Mouse (Mus musculus) myocyte (in vitro differentiated cells): ENCODE measurements around the gene Sec24c. TPM values are rescaled to one million over a fixed set of nuclear protein-coding genes. Genes with fewer than 3 reads are reported as not detected.

Source experiments
- H3K27me3 ChIP-seq: one replicate; pipeline ENCODE4 v1.6.1; 2011; ENCODE audit not compliant: control insufficient read depth, insufficient read depth, insufficient read length
- H3K36me3 ChIP-seq: one replicate; pipeline ENCODE4 v1.6.1; 2011; ENCODE audit not compliant: control insufficient read depth, insufficient read depth
- H3K4me2 ChIP-seq: one replicate; pipeline ENCODE4 v1.6.1; 2011; ENCODE audit warnings: low read depth, control low read depth
- H3K4me3 ChIP-seq: one replicate; pipeline ENCODE4 v1.5.1; 2011; ENCODE audit warnings: mild to moderate bottlenecking, control low read depth, moderate library complexity
- H3K79me2 ChIP-seq: one replicate; pipeline ENCODE4 v1.6.1; 2011; ENCODE audit not compliant: control insufficient read depth, insufficient read depth
- H3ac ChIP-seq: one replicate; pipeline ENCODE4 v1.6.1; 2011; ENCODE audit not compliant: control insufficient read depth, insufficient read length
- CEBPB ChIP-seq: IDR thresholded peaks from 2 replicates; pipeline ENCODE4 v1.6.1; 2011; ENCODE audit warnings: mild to moderate bottlenecking, moderate library complexity; ENCODE audit not compliant: poor library complexity, insufficient read depth, severe bottlenecking
- E2F4 ChIP-seq: IDR thresholded peaks from one replicate; pipeline ENCODE4 v1.6.1; 2011; ENCODE audit warnings: mild to moderate bottlenecking, control low read depth, moderate library complexity; ENCODE audit not compliant: insufficient read depth
- MAX ChIP-seq: IDR thresholded peaks from one replicate; pipeline ENCODE4 v1.6.1; 2011; ENCODE audit warnings: low read depth, mild to moderate bottlenecking, control low read depth
- MYOD1 ChIP-seq, 3 experiments: IDR thresholded peaks; one replicate each; pipeline ENCODE4 v1.6.1; 2011; ENCODE audit warnings: control low read depth in 2 of 3, low read depth in 2 of 3, mild to moderate bottlenecking in 2 of 3, moderate library complexity in 1 of 3; ENCODE audit not compliant: insufficient read length in 2 of 3, control insufficient read depth in 1 of 3
- MYOG ChIP-seq, 3 experiments: IDR thresholded peaks; one replicate each; pipeline ENCODE4 v1.6.1; 2011; ENCODE audit warnings: control low read depth in 2 of 3, low read depth in 2 of 3, mild to moderate bottlenecking in 2 of 3; ENCODE audit not compliant: insufficient read length in 2 of 3, control insufficient read depth in 1 of 3, insufficient read depth in 1 of 3
- POLR2A ChIP-seq: IDR thresholded peaks from one replicate; pipeline ENCODE4 v1.6.1; 2011; ENCODE audit warnings: low read depth, mild to moderate bottlenecking, control low read depth, moderate library complexity; ENCODE audit not compliant: insufficient read length
- POLR2AphosphoS2 ChIP-seq: IDR thresholded peaks from one replicate; pipeline ENCODE4 v1.6.1; 2011; ENCODE audit warnings: low read depth, control low read depth; ENCODE audit not compliant: insufficient read length
- REST ChIP-seq: IDR thresholded peaks from one replicate; pipeline ENCODE4 v1.6.1; 2011; ENCODE audit warnings: mild to moderate bottlenecking, control low read depth, moderate library complexity; ENCODE audit not compliant: insufficient read depth, insufficient read length
- SRF ChIP-seq: IDR thresholded peaks from one replicate; pipeline ENCODE4 v1.6.1; 2011; ENCODE audit warnings: low read depth; ENCODE audit not compliant: control insufficient read depth, insufficient read length
- TCF12 ChIP-seq: IDR thresholded peaks from one replicate; pipeline ENCODE4 v1.6.1; 2011; ENCODE audit warnings: mild to moderate bottlenecking, control low read depth; ENCODE audit not compliant: poor library complexity, insufficient read depth, severe bottlenecking
- TCF3 ChIP-seq: IDR thresholded peaks from one replicate; pipeline ENCODE4 v1.6.1; 2011; ENCODE audit warnings: low read depth, control low read depth; ENCODE audit not compliant: insufficient read length
- USF1 ChIP-seq: IDR thresholded peaks from one replicate; pipeline ENCODE4 v1.6.1; 2011; ENCODE audit warnings: low read depth, mild to moderate bottlenecking, control low read depth, moderate library complexity
- polyA plus RNA-seq: library from polyadenylated mRNA; unstranded; fragments of >200 nt; fragmentation: generic; extraction: Trizol; gene quantifications from one replicate; pipeline ENCODE4 v1.2.1, GENCODE M21; 2012; ENCODE audit warnings: missing spikeins

The Sec24c gene
- polyA plus RNA-seq, 1 experiment = 68.6 TPM

DNA sequence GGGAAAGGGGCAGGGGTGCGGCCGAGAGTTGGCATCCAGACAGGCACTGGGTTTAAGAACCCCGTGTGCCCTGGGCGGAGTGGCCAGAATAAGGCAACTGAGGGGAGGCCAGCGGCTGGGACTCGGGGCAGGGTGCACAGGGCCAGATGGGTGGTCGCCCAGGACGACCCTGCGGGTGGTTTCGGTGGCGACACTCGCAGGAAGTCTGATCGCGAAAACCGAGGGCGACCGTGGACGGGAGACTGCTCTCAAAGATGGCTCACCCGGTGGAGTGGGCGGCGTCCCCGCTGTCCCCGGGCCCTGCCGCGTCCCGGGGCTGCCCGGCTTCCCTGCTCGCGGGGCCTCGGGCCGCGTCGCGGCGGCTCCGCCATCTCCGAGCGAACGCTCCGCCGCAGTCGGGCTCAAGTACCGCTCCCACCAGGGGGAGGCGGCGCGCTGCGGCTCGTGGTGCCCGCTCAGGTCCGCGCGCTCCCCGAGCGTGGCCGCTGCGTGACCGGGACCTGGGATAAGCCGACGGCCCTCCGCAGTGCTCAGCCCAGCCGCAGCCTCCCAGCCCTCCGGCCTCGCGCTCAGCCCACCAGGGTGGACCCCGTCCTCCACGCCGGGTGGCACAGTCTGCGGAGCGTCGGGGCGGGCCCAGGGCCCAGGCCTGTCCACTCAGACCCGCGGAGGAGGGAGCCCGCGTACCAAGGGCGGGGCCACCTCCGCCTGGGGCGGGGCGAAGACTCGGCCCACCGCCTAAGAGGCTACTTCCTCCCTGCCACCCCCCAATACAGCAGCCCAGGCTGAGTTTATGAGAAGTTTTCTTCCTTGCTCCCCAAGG lies 60.1 kb downstream of the Sec24c start, which contains the start of gene Ndst2:
Ndst2 (minus strand) TSS at position 611 of the 823 bp plus-strand sequence.
- Histone ChIP-seq H3ac (peak within 1 kb of the TSS; percentile 98), H3K4me2 (peak within 1 kb of the TSS; percentile 69), H3K36me3 (peaks cover 20% of the 10 kb centered on the region), H3K27me3 (no peaks in the 10 kb centered on the region), H3K79me2 (no peaks in the 10 kb centered on the region), H3K4me3 (peak within 1 kb of the TSS; percentile 56)
- no peak for TF ChIP-seq CEBPB
- TF ChIP-seq TCF3 = no peak
- no peak for TF ChIP-seq SRF
- TF ChIP-seq MAX = no peak
- peak in 1 of 3 experiments; percentile 39 for TF ChIP-seq MYOD1 (IDR thresholded peaks at IDR 0.05; ENCODE audit: control insufficient read depth in 1 of 3, insufficient read length in 2 of 3, low read depth in 2 of 3)
- peak; percentile 93 for TF ChIP-seq POLR2A
- peak in 1 of 3 experiments; percentile 23 for TF ChIP-seq MYOG (IDR thresholded peaks at IDR 0.05; ENCODE audit: control insufficient read depth in 1 of 3, insufficient read depth in 1 of 3, insufficient read length in 2 of 3, low read depth in 2 of 3)
- no peak for TF ChIP-seq REST
- TF ChIP-seq USF1 = no peak
- no peak for TF ChIP-seq E2F4
- no peak for TF ChIP-seq TCF12
- TF ChIP-seq POLR2AphosphoS2 = peak; percentile 95

DNA sequence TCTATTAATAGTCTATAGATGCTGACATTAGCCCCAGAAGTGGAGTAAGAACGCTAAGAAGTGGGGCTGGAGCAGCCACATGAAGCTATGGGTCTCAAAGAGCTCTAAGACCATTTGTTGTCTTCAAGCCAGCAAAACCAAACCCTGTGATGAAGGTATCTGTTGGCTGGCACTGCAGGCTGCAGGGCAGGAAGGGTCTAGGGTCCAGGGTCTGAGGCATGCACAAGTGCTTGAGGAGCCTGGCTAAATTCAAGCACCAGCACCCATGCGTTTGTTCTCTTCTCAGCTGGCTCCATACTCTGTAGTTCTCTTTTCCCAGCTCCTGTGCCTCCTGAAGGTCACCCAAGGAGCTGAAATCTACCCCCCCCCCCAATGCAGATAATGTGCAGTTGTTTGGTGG lies 60.9 kb downstream of the Sec24c start:
- no peaks in the 10 kb centered on the region for H3K27me3 ChIP-seq
- H3K79me2 ChIP-seq = no peaks in the 10 kb centered on the region
- peak overlapping the region; percentile 56 for H3K4me3 ChIP-seq
- peaks cover 19% of the 10 kb centered on the region for H3K36me3 ChIP-seq
- H3ac ChIP-seq = no peak overlapping the region
- peak overlapping the region; percentile 61 for H3K4me2 ChIP-seq
- no peak for TF ChIP-seq E2F4
- TF ChIP-seq TCF12 = no peak
- no peak for TF ChIP-seq MAX
- TF ChIP-seq SRF = no peak
- no peak for TF ChIP-seq MYOG (IDR thresholded peaks at IDR 0.05; ENCODE audit: control insufficient read depth in 1 of 3, insufficient read depth in 1 of 3, insufficient read length in 2 of 3, low read depth in 2 of 3)
- TF ChIP-seq TCF3 = no peak

DNA sequence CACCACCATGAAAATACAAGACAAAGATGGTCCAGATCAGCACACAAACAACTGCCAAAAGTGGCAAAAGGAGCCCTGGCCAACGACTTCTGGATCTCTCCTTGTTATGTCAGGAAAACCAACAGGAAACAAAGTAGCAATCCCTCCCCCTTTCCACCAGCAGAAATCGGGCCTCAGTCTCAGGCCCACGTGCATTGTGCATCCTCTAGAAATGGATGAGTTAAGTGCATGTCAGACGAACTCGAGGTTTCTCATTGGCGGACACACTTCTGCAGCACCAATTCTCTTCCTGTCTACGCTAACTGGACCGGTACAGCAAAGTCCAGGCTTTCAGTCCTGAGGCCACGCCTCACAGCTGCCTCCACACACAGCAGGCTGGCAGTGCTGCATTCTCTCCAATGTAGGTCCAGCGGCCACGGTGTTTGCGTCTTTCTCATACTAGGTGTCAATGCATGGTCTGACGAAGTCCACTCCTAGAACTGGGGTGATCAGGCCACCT lies 61.8 kb downstream of the Sec24c start:
- Histone ChIP-seq H3K27me3 (no peaks in the 10 kb centered on the region), H3K36me3 (peaks cover 21% of the 10 kb centered on the region), H3K4me2 (no peak overlapping the region), H3ac (no peak overlapping the region), H3K4me3 (no peak overlapping the region), H3K79me2 (no peaks in the 10 kb centered on the region)
- TF ChIP-seq POLR2A (no peak), E2F4 (no peak), TCF3 (no peak), REST (no peak), SRF (no peak), MAX (no peak), MYOD1 (IDR thresholded peaks at IDR 0.05; ENCODE audit: control insufficient read depth in 1 of 3, insufficient read length in 2 of 3, low read depth in 2 of 3) (no peak), TCF12 (no peak), CEBPB (no peak), POLR2AphosphoS2 (no peak), MYOG (IDR thresholded peaks at IDR 0.05; ENCODE audit: control insufficient read depth in 1 of 3, insufficient read depth in 1 of 3, insufficient read length in 2 of 3, low read depth in 2 of 3) (no peak), USF1 (no peak)

DNA sequence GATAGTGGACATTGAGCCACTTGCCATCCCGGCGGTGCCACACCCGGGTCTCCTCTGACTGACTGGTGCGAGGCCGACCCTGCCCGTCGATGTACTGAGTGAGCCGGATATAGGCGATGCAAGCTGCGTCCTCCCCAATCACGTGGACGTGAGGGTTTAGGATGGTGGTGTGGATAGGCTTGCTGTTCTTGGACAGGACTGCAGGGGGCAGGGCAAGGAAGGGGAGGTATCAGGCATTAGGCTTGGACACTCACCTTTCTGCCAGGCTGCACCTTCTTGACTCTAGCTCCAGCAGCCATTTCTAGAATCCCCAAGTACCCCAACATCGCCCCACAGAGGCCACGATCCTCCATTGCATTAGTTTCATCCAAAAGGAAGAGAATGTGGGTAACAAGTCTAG lies 63.2 kb downstream of the Sec24c start:
- H3K4me3 ChIP-seq = no peak overlapping the region
- no peak overlapping the region for H3ac ChIP-seq
- TF ChIP-seq E2F4 = no peak
- TF ChIP-seq MYOD1 (IDR thresholded peaks at IDR 0.05; ENCODE audit: control insufficient read depth in 1 of 3, insufficient read length in 2 of 3, low read depth in 2 of 3) = no peak
- no peak for TF ChIP-seq USF1
- TF ChIP-seq TCF3 = no peak
- no peak for TF ChIP-seq CEBPB
- no peak for TF ChIP-seq TCF12
- TF ChIP-seq REST = no peak
- no peak for TF ChIP-seq POLR2A
- no peak for TF ChIP-seq MYOG (IDR thresholded peaks at IDR 0.05; ENCODE audit: control insufficient read depth in 1 of 3, insufficient read depth in 1 of 3, insufficient read length in 2 of 3, low read depth in 2 of 3)
- no peak for TF ChIP-seq POLR2AphosphoS2
- no peak for TF ChIP-seq MAX
- no peak for TF ChIP-seq SRF
- H3K27me3 ChIP-seq = no peaks in the 10 kb centered on the region
- peaks cover 17% of the 10 kb centered on the region for H3K36me3 ChIP-seq
- no peaks in the 10 kb centered on the region for H3K79me2 ChIP-seq
- no peak overlapping the region for H3K4me2 ChIP-seq
